Mouse (Mus musculus) C3H10T1/2 (cell line): Measurements from ENCODE around the gene Gm10134. TPM values are rescaled to one million over a fixed set of nuclear protein-coding genes. Genes with fewer than 3 reads are reported as not detected.

Experiments used
- polyA plus RNA-seq, 2 experiments: library from polyadenylated mRNA; unstranded; fragments of >200 nt; fragmentation: generic; extraction: Trizol; gene quantifications; one replicate each; pipeline ENCODE4 v1.2.1; 2012; ENCODE audit warnings: missing spikeins in 2 of 2

Gm10134 gene
- not detected for polyA plus RNA-seq

GRCm38 (mm10) chr2:28505795-28506194 lies at the start of gene Gm10134:
Gene Gm10134 (plus strand): TSS chr2:28506095.

GRCm38 (mm10) chr2:28465836-28466518 lies 39.9 kb upstream of the Gm10134 start, which contains the start of gene 1700007K13Rik:
Gene 1700007K13Rik (minus strand): TSS chr2:28466332.

DNA sequence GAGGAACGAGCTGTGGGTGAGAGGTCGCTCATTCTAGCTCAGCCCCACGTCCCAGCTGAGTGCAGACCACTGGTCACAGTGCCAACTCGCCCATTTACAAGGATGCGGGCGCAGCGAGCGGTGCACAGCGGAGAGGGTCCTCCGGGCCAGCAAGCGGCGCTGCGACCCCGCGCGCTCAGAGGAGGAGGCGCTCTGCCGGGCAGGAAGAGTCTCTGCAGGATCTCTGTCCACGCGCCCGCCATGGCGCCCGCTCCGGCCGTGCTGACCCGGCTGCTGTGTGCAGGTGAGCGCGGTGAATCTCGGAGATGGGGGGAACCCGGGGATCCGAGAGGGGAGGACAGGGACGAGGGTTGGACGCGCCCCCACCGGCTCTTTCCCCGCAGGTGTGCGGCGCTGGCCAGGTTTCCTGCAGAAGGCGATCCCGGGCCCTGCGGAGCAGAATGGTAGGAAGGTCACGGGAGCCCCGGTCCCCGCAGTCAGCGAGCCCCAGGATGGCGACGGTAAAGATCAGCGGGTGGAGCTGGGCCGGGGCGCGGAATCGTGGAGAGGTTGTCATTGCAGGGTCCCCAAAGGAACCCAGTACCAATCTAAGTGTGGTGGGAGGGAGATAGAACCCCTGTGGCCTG lies 37.9 kb upstream of the Gm10134 start, which contains the start of gene Mrps2:
Gene Mrps2 (plus strand): TSS at position 207 of the 626 bp plus-strand sequence.

GRCm38 (mm10) chr2:28496671-28497070 lies 9.2 kb upstream of the Gm10134 start, which contains the start of gene Gbgt1:
Gene Gbgt1 (plus strand): TSS chr2:28496891.

DNA sequence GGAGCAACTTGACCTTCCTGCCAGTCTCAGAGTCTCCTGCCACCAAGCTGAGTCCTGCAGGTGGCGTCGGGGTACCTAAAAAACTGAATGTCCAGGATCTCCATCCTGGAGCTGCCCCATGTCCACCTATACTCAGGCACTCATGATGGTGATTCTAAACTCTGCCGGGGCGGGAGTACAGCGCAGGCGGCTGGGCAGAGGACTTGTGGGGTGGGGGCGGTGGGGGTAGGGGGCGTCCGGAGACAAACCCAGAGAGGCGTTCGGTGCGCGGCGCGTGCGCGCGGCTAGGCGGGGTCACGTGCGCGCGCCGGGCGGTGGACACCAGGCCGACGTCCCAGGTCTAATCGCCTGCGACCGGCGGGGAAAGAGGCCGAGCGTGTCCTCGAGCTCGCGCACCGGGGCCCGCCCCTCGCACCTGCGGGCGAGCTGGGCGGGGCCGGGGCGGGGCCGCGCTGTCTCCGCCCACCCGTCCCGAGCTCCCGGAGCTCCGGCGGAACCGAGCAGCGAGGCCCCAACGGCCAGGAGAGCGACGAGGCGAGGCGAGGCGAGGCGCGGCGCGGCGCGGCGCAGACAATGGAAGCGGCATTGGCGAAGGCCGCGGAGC lies 7.0 kb downstream of the Gm10134 start, which contains the start of gene Ralgds:
Gene Ralgds (plus strand): TSS at position 328 of the 604 bp plus-strand sequence.

Other genes with a start within 250 kb of the Gm10134 start
- under 1 TPM in 1 of 2 experiments, not detected in 1; 0.04 TPM for gene Ppp1r26, start 59.3 kb upstream of the Gm10134 start, polyA plus RNA-seq
- gene 1700007K13Rik, start 39.8 kb upstream of the Gm10134 start, polyA plus RNA-seq: 1 to 10 TPM in 1 of 2 experiments, under 1 TPM in 1; 0.63 to 1.1 TPM
- gene Mrps2, start 38.0 kb upstream of the Gm10134 start, polyA plus RNA-seq: 10 to 100 TPM; 12.9 to 17.0 TPM
- under 1 TPM in 1 of 2 experiments, not detected in 1; 0.38 TPM for gene Gbgt1, start 9.2 kb upstream of the Gm10134 start, polyA plus RNA-seq
- 10 to 100 TPM in 1 of 2 experiments, 1 to 10 TPM in 1; 4.8 to 61.9 TPM for gene Ralgds, start 7.0 kb downstream of the Gm10134 start, polyA plus RNA-seq
- gene Cel, start 57.3 kb downstream of the Gm10134 start, polyA plus RNA-seq: under 1 TPM in 1 of 2 experiments, not detected in 1; 0.07 TPM
- 10 to 100 TPM; 24.3 to 31.8 TPM for gene Gtf3c5, start 77.7 kb downstream of the Gm10134 start, polyA plus RNA-seq
- not detected for gene Gfi1b, start 115.9 kb downstream of the Gm10134 start, polyA plus RNA-seq
- 1 to 10 TPM; 1.9 to 7.6 TPM for gene Tsc1, start 135.1 kb downstream of the Gm10134 start, polyA plus RNA-seq
- 1 to 10 TPM; 1.7 to 2.2 TPM for gene Spaca9, start 193.6 kb downstream of the Gm10134 start, polyA plus RNA-seq
- gene Ak8, start 194.1 kb downstream of the Gm10134 start, polyA plus RNA-seq: under 1 TPM; 0.06 to 0.61 TPM